Mouse (Mus musculus) ovary, postnatal 10 days (tissue): ENCODE measurements around the gene Efhc2.

Source experiments
- DNase-seq: peaks from one replicate; pipeline ENCODE4 v3.0.0; 2022; ENCODE audit warnings: low spot score

Efhc2 gene

GRCm38 (mm10) chrX:17319126-17319583 lies at the start of gene Efhc2:
Efhc2 (minus strand) TSS chrX:17319368.
- DNase-seq, result no peak

GRCm38 (mm10) chrX:17365114-17365513 lies 45.9 kb upstream of the Efhc2 start:
- DNase-seq, result no peak

- DNase-seq, result no peak
Observed at GRCm38 (mm10) chrX:17300349-17300880, 18.8 kb downstream of the Efhc2 start.

GRCm38 (mm10) chrX:17283899-17284298 lies 35.3 kb downstream of the Efhc2 start:
- DNase-seq, result no peak

DNA sequence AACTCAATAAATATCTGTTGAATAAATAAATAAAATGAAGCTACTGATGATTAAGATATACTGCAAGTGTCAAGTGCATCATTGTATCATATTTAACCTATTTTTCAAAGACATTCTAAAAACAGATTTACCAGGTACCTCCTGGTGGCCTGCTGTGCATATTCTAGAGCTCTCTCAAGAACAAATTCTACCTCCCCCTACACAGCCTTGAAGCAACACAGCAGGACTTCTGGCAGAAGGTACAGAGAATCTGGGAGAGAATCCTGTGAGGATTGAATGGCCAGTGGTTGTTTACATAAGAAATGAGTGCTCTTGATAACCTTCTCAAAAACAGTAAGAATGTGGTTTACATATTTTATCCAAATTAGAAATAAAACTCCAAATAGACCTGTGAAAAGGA lies 94.0 kb downstream of the Efhc2 start:
- DNase-seq, result no peak

DNA sequence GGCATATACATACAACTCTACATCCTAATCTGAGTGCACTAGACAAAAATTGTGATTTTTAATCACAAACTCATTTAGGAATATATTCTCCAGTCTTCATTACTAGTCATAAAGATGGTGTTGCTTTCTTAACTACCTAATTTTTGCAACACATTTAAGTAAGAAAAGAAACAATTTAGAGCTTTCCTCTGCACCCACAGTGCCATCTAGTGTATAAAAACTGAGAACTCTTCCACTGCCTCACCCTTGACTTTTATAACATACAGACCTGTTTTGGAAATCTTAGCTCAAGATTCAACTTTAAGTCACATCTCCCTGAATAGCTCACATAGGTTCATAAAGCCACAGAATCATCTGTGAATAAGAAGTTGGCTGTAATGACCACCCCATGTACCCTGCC lies 101.7 kb downstream of the Efhc2 start:
- DNase-seq, result no peak

GRCm38 (mm10) chrX:17213515-17213914 lies 105.7 kb downstream of the Efhc2 start:
- no peak for DNase-seq

DNA sequence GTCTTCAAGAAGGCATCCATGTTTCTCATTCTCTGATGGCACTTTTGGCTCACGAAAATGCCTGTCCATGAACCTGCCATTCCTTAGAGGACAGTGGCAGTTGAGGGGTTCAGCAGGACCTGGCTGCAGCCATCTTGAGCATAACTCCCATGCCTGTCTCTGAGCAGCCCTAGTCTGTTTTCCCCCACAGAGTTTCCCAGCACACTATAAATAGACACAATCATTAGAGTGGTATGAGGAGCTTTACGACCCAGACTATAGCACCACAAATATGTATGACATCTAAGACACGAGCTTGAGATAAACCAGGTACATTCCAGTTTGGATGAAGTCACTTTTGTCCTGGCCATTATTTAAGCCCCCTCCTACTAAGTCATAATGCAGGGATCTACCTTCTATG lies 143.4 kb downstream of the Efhc2 start:
- no peak for DNase-seq

GRCm38 (mm10) chrX:17165638-17166037 lies 153.5 kb downstream of the Efhc2 start:
- no peak for DNase-seq
